Mouse (Mus musculus) inflammation-experienced regulatory T-cells, adult 6 months (primary cell): Measurements from ENCODE around the gene Pde2a. TPM values are rescaled to one million over a fixed set of nuclear protein-coding genes. Genes with fewer than 3 reads are reported as not detected.
A peak's percentile ranks its signal among the peaks of the same experiment; 100 is the strongest.

Source experiments
- ATAC-seq: one replicate; pipeline ENCODE4 v1.8.0; 2017
- polyA plus RNA-seq, 3 experiments: library from polyadenylated mRNA; unstranded; fragments of 100-300 nt; shearing (Covaris generic); gene quantifications; one replicate each; pipeline ENCODE4 v1.2.1; 2017

The Pde2a gene
- polyA plus RNA-seq, 3 experiments from 2014 or later = 6.1 to 36.2 (median 19.9) TPM

GRCm38 (mm10) chr7:101410267-101410936 is 11.1 kb upstream of the Pde2a start, which contains the start of gene Gm45837:
Gm45837 (plus strand) TSS chr7:101410886.
- ATAC-seq = no peak

- ATAC-seq = peak; percentile 66
Observed at GRCm38 (mm10) chr7:101412796-101413195, 8.7 kb upstream of the Pde2a start.

GRCm38 (mm10) chr7:101414209-101414608 is 7.3 kb upstream of the Pde2a start:
- peak; percentile 74 for ATAC-seq

GRCm38 (mm10) chr7:101414661-101415511 is 6.6 kb upstream of the Pde2a start:
- ATAC-seq = no peak

GRCm38 (mm10) chr7:101415512-101416100 is 5.9 kb upstream of the Pde2a start:
- ATAC-seq = no peak

- no peak for ATAC-seq
Observed at GRCm38 (mm10) chr7:101416391-101416790, 5.1 kb upstream of the Pde2a start.

GRCm38 (mm10) chr7:101419013-101419770 is 2.3 kb upstream of the Pde2a start:
- ATAC-seq = no peak

GRCm38 (mm10) chr7:101422069-101422468 is 578 bp downstream of the Pde2a start:
- no peak for ATAC-seq

GRCm38 (mm10) chr7:101422646-101423045 is 1.2 kb downstream of the Pde2a start:
- ATAC-seq = peak; percentile 84

GRCm38 (mm10) chr7:101423970-101424369 is 2.5 kb downstream of the Pde2a start:
- ATAC-seq = no peak

- no peak for ATAC-seq
Observed at GRCm38 (mm10) chr7:101426692-101427091, 5.2 kb downstream of the Pde2a start.

- no peak for ATAC-seq
Observed at GRCm38 (mm10) chr7:101427736-101428135, 6.2 kb downstream of the Pde2a start.

GRCm38 (mm10) chr7:101435038-101435437 is 13.5 kb downstream of the Pde2a start:
- no peak for ATAC-seq

GRCm38 (mm10) chr7:101437876-101438275 is 16.4 kb downstream of the Pde2a start:
- ATAC-seq = no peak

- no peak for ATAC-seq
Observed at GRCm38 (mm10) chr7:101443093-101443492, 21.6 kb downstream of the Pde2a start.

GRCm38 (mm10) chr7:101444211-101444610 is 22.7 kb downstream of the Pde2a start:
- ATAC-seq = no peak

- no peak for ATAC-seq
Observed at GRCm38 (mm10) chr7:101449855-101450254, 28.4 kb downstream of the Pde2a start.

- ATAC-seq = peak; percentile 81
Observed at GRCm38 (mm10) chr7:101450422-101451401, 29.2 kb downstream of the Pde2a start.

- ATAC-seq = no peak
Observed at GRCm38 (mm10) chr7:101452669-101453068, 31.2 kb downstream of the Pde2a start.

GRCm38 (mm10) chr7:101453296-101453695 is 31.8 kb downstream of the Pde2a start:
- no peak for ATAC-seq

- ATAC-seq = no peak
Observed at GRCm38 (mm10) chr7:101453725-101454124, 32.2 kb downstream of the Pde2a start.
